Mouse (Mus musculus) gastrocnemius, postnatal 14 days (tissue): Measurements from ENCODE around the gene Fer. TPM values are rescaled to one million over a fixed set of nuclear protein-coding genes. Genes with fewer than 3 reads are reported as not detected.
"Not testable (repeated sequence)": the region's sequence is repeated elsewhere in the genome, so short reads cannot be mapped to it uniquely, and the experiment has no call there.

Experiments
- DNase-seq: peaks from one replicate; pipeline ENCODE4 v3.0.0; 2021; ENCODE audit warnings: mixed read lengths
- intact Hi-C: fragments of 180-260 bp; cut with DNase I; formaldehyde crosslinking; loops from one replicate; pipeline ENCODE4 v1.15.1; 2025; ENCODE audit warnings: low total_unique reads
- long read RNA-seq, 2 experiments: library from polyadenylated mRNA; stranded (forward); transcript quantifications; one replicate each; pipeline ENCODE4 v2.0.0; 2021
- total RNA-seq, 2 experiments: library from RNA; stranded (reverse); gene quantifications; 2 replicates each; pipeline ENCODE4 v1.2.3; 2021

Gene Fer
- 10 to 100 TPM; 11.1 to 13.4 TPM for total RNA-seq
- long read RNA-seq, experiment 1, partial matches to known transcripts, result 0 of 11 reads
- long read RNA-seq, experiment 1, other reads (novel, unspliced or antisense), result 11 of 11 reads
- long read RNA-seq, experiment 2, partial matches to known transcripts, result 1 of 21 reads
- long read RNA-seq, experiment 2, other reads (novel, unspliced or antisense), result 19 of 21 reads

GRCm38 (mm10) chr17:63863012-63863630, at the start of gene Fer:
Gene Fer, plus strand, starts transcription at chr17:63863062.
- no peak for DNase-seq

GRCm38 (mm10) chr17:63813552-63813951, 49.3 kb upstream of the Fer start:
- intact Hi-C loops, result no loop called here
- DNase-seq, result no peak

More at GRCm38 (mm10) chr17:63863012-63863630, at the start of gene Fer:
- intact Hi-C loops, result no loop called here

- DNase-seq, result no peak
- intact Hi-C loops, result no loop called here
Observed at GRCm38 (mm10) chr17:63818444-63819027, 44.3 kb upstream of the Fer start.

- intact Hi-C loops, result no loop called here
- no peak for DNase-seq
Observed at GRCm38 (mm10) chr17:63824141-63824540, 38.7 kb upstream of the Fer start.

GRCm38 (mm10) chr17:63826196-63826595, 36.7 kb upstream of the Fer start:
- intact Hi-C loops, result no loop called here
- DNase-seq, result no peak

- DNase-seq, result no peak
- intact Hi-C loops, result no loop called here
Observed at GRCm38 (mm10) chr17:63826767-63827166, 36.1 kb upstream of the Fer start.

- DNase-seq, result no peak
- intact Hi-C loops, result no loop called here
Observed at GRCm38 (mm10) chr17:63828561-63829332, 34.1 kb upstream of the Fer start.

GRCm38 (mm10) chr17:63831550-63831949, 31.3 kb upstream of the Fer start:
- DNase-seq, result no peak
- intact Hi-C loops, result no loop called here

- intact Hi-C loops, result loop anchor here (5.0 kb wide), 1 partner anchor 1621 kb away; no protein-coding TSS in a partner anchor
- no peak for DNase-seq
Observed at GRCm38 (mm10) chr17:63836223-63836622, 26.6 kb upstream of the Fer start.

- intact Hi-C loops, result loop anchor here (5.0 kb wide), 1 partner anchor 1621 kb away; no protein-coding TSS in a partner anchor
- DNase-seq, result no peak
Observed at GRCm38 (mm10) chr17:63836641-63837040, 26.2 kb upstream of the Fer start.

- intact Hi-C loops, result loop anchor here (5.0 kb wide), 1 partner anchor 1619 kb away; no protein-coding TSS in a partner anchor
- DNase-seq, result no peak
Observed at GRCm38 (mm10) chr17:63838144-63838543, 24.7 kb upstream of the Fer start.

GRCm38 (mm10) chr17:63839636-63840269, 23.1 kb upstream of the Fer start:
- intact Hi-C loops, result loop anchor here (5.0 kb wide), 1 partner anchor 1618 kb away; no protein-coding TSS in a partner anchor

GRCm38 (mm10) chr17:63842226-63842625, 20.6 kb upstream of the Fer start:
- DNase-seq, result no peak
- intact Hi-C loops, result no loop called here

More at GRCm38 (mm10) chr17:63839636-63840269, 23.1 kb upstream of the Fer start:
- DNase-seq, result no peak

- DNase-seq, result no peak
- intact Hi-C loops, result no loop called here
Observed at GRCm38 (mm10) chr17:63844936-63845335, 17.9 kb upstream of the Fer start.

GRCm38 (mm10) chr17:63845766-63846165, 17.1 kb upstream of the Fer start:
- DNase-seq, intact Hi-C loops: not testable (repeated sequence)

GRCm38 (mm10) chr17:63849151-63849550, 13.7 kb upstream of the Fer start:
- intact Hi-C loops, result no loop called here
- no peak for DNase-seq

- intact Hi-C loops, result no loop called here
- DNase-seq, result peak; percentile 90
Observed at GRCm38 (mm10) chr17:63849566-63849965, 13.3 kb upstream of the Fer start.

GRCm38 (mm10) chr17:63850016-63850415, 12.8 kb upstream of the Fer start:
- intact Hi-C loops, result no loop called here
- no peak for DNase-seq

- DNase-seq, result no peak
Observed at GRCm38 (mm10) chr17:63857023-63857544, 5.8 kb upstream of the Fer start.

More at GRCm38 (mm10) chr17:63857023-63857544, 5.8 kb upstream of the Fer start:
- intact Hi-C loops, result no loop called here
